Mouse (Mus musculus) stomach, embryonic 16.5 days (tissue): ENCODE measurements at regions not wholly inside any gene's neighbourhood (a gene's known extent, or its start where the extent isn't known, plus 50 kb on each side); places are given as distances from the start of the nearest gene placed in this dataset.
A peak's percentile ranks its signal among the peaks of the same experiment; 100 is the strongest.

Source experiments
- ATAC-seq: fragments of 200-750 bp; cut with Nextera tagmentation; 2 replicates; pipeline ENCODE4 v1.8.0; 2017; ENCODE audit warnings: moderate number of reproducible peaks, moderate TSS enrichment; ENCODE audit not compliant: insufficient read depth, low FRiP score
- H3K27ac ChIP-seq: fragments of 300-500 bp; sonication (generic); 2 replicates; pipeline ENCODE4 v1.5.1; 2014; ENCODE audit warnings: low read length
- H3K27me3 ChIP-seq: fragments of 300-500 bp; sonication (generic); 2 replicates; pipeline ENCODE4 v1.6.1; 2014; ENCODE audit warnings: low read length, control low read depth, mixed read lengths; ENCODE audit not compliant: control insufficient read depth, insufficient read depth
- H3K36me3 ChIP-seq: fragments of 300-500 bp; sonication (generic); 2 replicates; pipeline ENCODE4 v1.6.1; 2014; ENCODE audit warnings: low read length; ENCODE audit not compliant: control insufficient read depth, insufficient read depth
- H3K4me1 ChIP-seq: fragments of 300-500 bp; sonication (generic); 2 replicates; pipeline ENCODE4 v1.6.1; 2014; ENCODE audit warnings: low read length, control low read depth, mixed read lengths; ENCODE audit not compliant: control insufficient read depth, insufficient read depth
- H3K4me2 ChIP-seq: fragments of 300-500 bp; sonication (generic); 2 replicates; pipeline ENCODE4 v1.6.1; 2014; ENCODE audit warnings: low read depth, low read length, mixed read lengths
- H3K4me3 ChIP-seq: fragments of 300-500 bp; sonication (generic); replicated peaks from 2 replicates; pipeline ENCODE4 v1.5.1; 2014; ENCODE audit warnings: mild to moderate bottlenecking, low read length
- H3K9ac ChIP-seq: fragments of 300-500 bp; sonication (generic); 2 replicates; pipeline ENCODE4 v1.6.1; 2014; ENCODE audit warnings: low read length
- H3K9me3 ChIP-seq: fragments of 300-500 bp; sonication (generic); replicated peaks from 2 replicates; pipeline ENCODE4 v1.6.1; 2016; ENCODE audit warnings: low read length, control low read depth; ENCODE audit not compliant: control insufficient read depth
- WGBS: fragments of 180-500 bp; shearing (Covaris S2); extraction: QIAGEN DNeasy Blood & Tissue Kit; methylation state at CpG from one replicate; pipeline ENCODE4 v1.1.7; 2014; 5-methylcytosine and 5-hydroxymethylcytosine counted together

DNA sequence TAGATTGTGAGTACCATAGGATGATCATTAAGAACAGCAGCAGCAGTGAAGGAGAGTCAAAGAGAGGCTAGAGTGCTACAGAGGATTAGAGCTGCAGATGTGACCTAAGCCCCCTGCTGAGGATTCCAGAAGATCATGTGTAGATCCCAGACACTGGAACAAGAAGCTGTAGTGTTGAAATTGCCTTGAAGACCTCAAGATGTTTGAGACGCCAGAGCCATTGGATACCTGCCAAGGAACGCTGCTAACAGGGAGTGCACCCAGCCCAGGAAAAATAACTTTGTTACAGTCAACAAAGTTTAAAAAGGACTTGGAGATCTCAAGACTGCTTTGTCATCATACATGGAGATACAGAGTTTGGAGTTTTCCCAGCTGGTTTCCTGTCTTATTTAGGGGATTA is 955.0 kb upstream of the Pcdh10 start:
- WGBS: 32% methylated on average over 2 of the region's 2 CpGs
- no peak overlapping the region for H3K9ac ChIP-seq
- no peak overlapping the region for H3K4me3 ChIP-seq
- no peaks in the 10 kb centered on the region for H3K4me1 ChIP-seq
- no peaks in the 10 kb centered on the region for H3K27me3 ChIP-seq
- no peak overlapping the region for H3K4me2 ChIP-seq
- H3K9me3 ChIP-seq: no peaks in the 10 kb centered on the region
- H3K36me3 ChIP-seq: no peaks in the 10 kb centered on the region
- no peak overlapping the region for H3K27ac ChIP-seq
- ATAC-seq: peak; percentile 79; the same call in 1 of the 2 replicates

- Histone ChIP-seq H3K4me3 (no peak overlapping the region), H3K9me3 (no peaks in the 10 kb centered on the region), H3K4me1 (no peaks in the 10 kb centered on the region), H3K36me3 (no peaks in the 10 kb centered on the region), H3K27ac (no peak overlapping the region), H3K27me3 (no peaks in the 10 kb centered on the region), H3K4me2 (no peak overlapping the region), H3K9ac (no peak overlapping the region)
- WGBS: 64% methylated on average over 3 of the region's 3 CpGs
- no peak for ATAC-seq
Observed at GRCm38 (mm10) chr3:44468078-44468477, 910.1 kb upstream of the Pcdh10 start.
